Mouse (Mus musculus) megakaryocyte, embryonic 14.5 days (primary cell): ENCODE data around the gene Galnt15.

ENCODE experiments used
- FLI1 ChIP-seq: IDR thresholded peaks from 2 replicates; pipeline ENCODE4 v1.6.1; 2012; ENCODE audit warnings: low read length, inconsistent platforms, mixed read lengths
- GATA1 ChIP-seq: IDR thresholded peaks from 3 replicates; pipeline ENCODE4 v1.6.1; 2012; ENCODE audit warnings: mixed read lengths, low read length, inconsistent platforms, borderline replicate concordance

GRCm38 (mm10) chr14:32084761-32085485, 56.1 kb downstream of the Galnt15 start, which contains the start of gene Oxnad1:
- no peak for TF ChIP-seq GATA1
- TF ChIP-seq FLI1 = no peak
